Comparison of ENCODE assay signal across 18 mouse cellular contexts in genomic region chr4:56080960-56081359, GRCm38 (mm10).
"Had no signal": no experiment of that assay in that cellular context is flagged by ENCODE, and none has a peak within 500 bp of the region (broad histone marks: within the 10 kb centered on the region; RNA-seq: fewer than 3 reads in every experiment).

No protein-coding gene starts in this region.

- ATAC-seq: liver, postnatal 0 days; lung, postnatal 0 days; midbrain, embryonic 16.5 days had no signal

- H3K36me3 ChIP-seq: liver, embryonic 13.5 days; liver, embryonic 15.5 days; lung, embryonic 15.5 days; neural tube, embryonic 12.5 days had no signal

- H3K4me3 ChIP-seq: liver, embryonic 13.5 days; liver, embryonic 15.5 days; lung, embryonic 15.5 days; megakaryocyte, embryonic 14.5 days; neural tube, embryonic 12.5 days had no signal

- H3K27me3 ChIP-seq: liver, embryonic 13.5 days; liver, embryonic 15.5 days; lung, embryonic 15.5 days; megakaryocyte, embryonic 14.5 days; neural tube, embryonic 12.5 days had no signal

- DNase-seq: liver, embryonic 13.5 days; liver, postnatal 0 days; lung, adult 2 months; lung, postnatal 14 days; lung, postnatal 36 days; midbrain, embryonic 14.5 days; right cerebral cortex, postnatal 14 days; thymus, adult 18-20 months; thymus, postnatal 25 days; thymus, postnatal 4 days had no signal

- H3K9ac ChIP-seq: liver, embryonic 13.5 days; liver, embryonic 15.5 days; liver, postnatal 0 days; lung, embryonic 15.5 days; neural tube, embryonic 12.5 days had no signal

- H3K27ac ChIP-seq: liver, embryonic 13.5 days; liver, embryonic 15.5 days; lung, embryonic 15.5 days; macrophage; neural tube, embryonic 12.5 days had no signal

- H3K4me2 ChIP-seq: liver, embryonic 13.5 days; liver, embryonic 15.5 days; lung, embryonic 15.5 days; midbrain, embryonic 11.5 days; neural tube, embryonic 12.5 days had no signal

- H3K9me3 ChIP-seq: liver, embryonic 13.5 days; liver, embryonic 15.5 days; lung, embryonic 15.5 days; megakaryocyte, embryonic 14.5 days; neural tube, embryonic 12.5 days had no signal

- H3K4me1 ChIP-seq: liver, embryonic 13.5 days; liver, embryonic 15.5 days; lung, embryonic 15.5 days; neural tube, embryonic 12.5 days had no signal
